Mouse (Mus musculus) lung, postnatal 25 days (tissue): ENCODE data around the gene Kcnip4.
A peak's percentile ranks its signal among the peaks of the same experiment; 100 is the strongest.

Experiments
- DNase-seq: peaks from one replicate; pipeline ENCODE4 v3.0.0; 2022; ENCODE audit warnings: low spot score

The Kcnip4 gene

DNA sequence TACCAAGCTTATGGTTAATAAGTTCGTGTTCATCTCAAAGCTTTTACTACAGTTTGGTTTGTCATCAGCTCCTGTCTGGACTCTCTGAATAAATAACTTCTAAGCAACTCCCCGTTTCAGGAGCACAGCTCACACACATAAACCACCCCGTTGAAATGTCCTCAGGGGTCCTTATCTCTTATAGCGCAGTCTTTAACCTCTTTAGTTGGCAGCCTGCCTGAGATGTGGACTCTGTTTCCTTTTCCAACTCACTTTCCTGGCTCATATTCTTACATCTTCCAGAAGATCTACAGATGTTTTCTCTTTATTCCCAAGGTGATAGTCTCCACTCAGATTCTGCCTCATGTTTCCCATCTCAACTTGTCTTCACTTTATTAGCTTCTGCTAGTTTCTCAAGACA lies 1116.4 kb downstream of the Kcnip4 start:
- DNase-seq: no peak

DNA sequence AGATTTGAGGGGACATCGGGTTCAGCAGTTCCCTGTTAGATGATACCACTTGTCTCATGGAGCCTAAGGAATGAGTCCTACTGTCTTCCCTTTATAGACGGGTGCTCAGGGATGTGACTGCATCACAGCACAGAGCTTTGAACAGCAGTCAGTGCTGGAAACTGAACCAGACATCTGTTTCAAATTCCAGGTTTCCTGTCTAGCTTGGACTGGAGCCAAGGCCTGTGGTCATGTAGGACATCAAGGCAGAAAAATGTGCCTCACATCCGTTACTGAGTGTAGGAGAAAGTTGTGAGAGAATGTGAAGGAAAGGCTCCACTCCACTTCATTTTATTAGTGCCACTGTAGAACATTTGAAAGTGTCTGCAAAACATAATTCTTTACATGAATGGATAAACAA lies 1122.2 kb downstream of the Kcnip4 start:
- no peak for DNase-seq

- DNase-seq: peak; percentile 94
These were observed 1152.6 kb downstream of the Kcnip4 start for GRCm38 (mm10) chr5:48371890-48372766.

GRCm38 (mm10) chr5:48349309-48349708 lies 1175.4 kb downstream of the Kcnip4 start:
- DNase-seq: no peak

DNA sequence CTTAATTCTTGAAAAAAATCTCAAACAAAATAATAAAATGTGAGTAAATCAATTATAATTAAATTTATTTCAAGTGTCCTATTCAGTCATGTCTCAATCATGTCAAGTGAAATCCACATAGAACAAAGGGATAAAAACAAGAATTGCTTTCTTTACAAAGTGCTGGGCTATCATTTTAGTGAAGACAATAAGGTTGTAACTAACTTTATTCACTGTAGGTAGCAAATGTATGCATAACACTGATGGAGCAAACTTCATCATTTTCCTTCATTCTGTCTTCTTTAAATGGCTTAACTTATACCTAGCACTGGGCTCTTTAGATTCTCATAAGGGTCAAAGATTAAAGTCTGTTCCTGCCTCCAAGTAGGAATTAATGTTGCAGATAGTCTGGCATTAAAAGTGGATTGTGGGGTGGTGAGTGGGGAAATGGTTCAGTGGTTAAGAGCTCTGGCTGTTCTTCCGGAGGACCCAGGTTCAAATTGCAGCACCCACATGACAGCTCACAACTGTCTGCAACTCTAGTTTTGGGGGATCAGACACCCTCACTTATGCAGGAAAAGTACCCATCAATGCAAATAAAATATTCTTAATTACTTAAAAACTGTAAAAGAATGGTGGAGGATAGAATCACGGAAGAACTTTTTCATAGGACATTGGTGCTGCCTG lies 1178.6 kb downstream of the Kcnip4 start:
- no peak for DNase-seq

DNA sequence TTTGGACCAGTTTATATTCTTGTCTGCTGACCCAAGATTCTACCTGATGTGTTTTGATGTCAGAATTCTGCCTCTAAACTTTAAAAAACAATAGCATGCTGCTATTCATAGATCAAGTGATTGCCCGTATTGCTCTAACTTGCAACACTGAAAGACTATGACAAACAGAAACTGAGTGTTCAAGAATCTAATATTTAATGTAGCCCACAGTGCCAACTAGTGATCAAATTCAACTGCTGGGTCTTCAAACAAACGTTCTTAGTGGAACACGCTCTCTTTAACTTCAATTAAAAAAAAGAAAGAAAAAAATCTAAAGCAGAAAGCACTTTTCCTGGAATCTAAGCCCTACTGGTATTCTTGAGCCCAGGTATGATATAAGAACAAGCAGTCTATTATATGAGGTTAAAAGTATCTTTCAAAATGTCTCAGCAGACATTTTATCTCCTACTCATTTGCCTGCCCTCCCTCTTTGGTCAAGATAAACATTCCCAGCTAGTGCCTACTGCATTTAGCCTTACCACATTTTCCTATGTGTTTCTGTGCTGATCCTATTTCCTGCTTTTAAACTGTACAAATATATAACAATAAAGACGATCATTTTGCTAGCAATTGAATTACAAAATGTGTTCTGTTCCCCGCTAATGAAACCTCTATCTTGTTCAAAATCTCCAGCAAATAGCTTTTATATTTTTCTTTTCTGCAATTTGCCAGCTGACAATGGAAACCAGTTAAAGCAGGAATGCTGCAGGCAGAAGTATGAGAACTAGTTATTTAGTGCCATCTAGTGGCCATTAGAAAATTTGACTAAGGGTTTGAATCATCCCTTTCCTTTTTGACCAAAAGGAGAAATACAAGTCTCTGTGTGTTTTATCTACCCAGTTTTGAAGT lies 1179.4 kb downstream of the Kcnip4 start:
- DNase-seq: peak; percentile 24

DNA sequence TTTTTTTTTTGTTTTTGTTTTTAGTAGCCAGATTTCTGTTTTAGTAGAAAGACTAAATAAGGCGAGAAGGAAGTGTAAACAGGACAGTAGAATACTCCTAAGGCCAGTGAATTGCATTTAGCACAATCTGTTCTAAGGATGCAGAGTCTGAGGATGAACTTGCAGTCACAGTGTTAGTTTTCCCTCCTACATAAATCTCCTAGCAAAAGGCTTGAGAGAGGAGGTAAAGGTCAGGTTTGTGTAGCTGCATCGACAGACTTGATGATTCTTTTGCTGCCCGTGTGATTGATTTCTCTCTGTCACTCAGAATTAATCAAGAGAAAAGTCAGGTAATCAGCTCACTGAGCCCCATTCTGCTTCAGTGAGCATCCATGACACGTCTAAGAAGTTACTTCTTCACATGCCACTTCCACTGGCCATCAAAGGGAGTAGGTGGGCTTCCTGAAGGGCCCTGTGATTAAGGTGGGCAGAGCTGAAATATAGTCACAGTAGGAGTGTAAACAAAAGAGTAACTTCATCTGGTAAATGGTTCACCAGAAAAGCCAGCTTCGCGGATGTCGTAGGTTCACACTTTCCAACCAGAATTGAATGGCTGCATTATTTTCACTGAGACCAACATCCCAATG lies 1183.8 kb downstream of the Kcnip4 start:
- DNase-seq: no peak
